Mouse (Mus musculus): Measurements from ENCODE around the gene Zfp661.

DNA sequence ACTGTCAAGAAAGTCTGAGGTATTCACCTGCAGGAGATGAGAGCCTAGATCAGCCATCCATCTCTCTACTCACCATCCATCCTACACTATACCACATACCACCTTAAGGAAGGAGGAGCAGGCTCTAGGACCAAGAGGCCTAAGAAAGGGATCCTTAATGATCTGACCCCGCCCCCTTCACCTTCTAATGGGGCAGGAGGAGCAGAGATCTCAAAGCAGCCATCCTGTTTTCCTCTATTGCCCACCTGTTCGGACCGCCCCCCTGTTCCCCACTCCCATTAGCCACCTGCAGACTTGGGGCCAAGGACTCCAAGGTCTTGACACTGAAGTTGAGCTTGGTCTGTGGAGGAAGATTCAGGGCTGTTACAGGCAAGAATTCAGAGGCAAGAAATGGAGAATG is 56.5 kb downstream of the Zfp661 start:
- no peak for TF ChIP-seq CTCF (IDR thresholded peaks at IDR 0.05; ENCODE audit: extremely low read depth, insufficient read depth, low read length)
- no peak for TF ChIP-seq POLR2A (IDR thresholded peaks at IDR 0.05; ENCODE audit: extremely low read depth, insufficient read depth, low read length)
